Mouse (Mus musculus) right cerebral cortex, adult 18-20 months (tissue): Measurements from ENCODE around the gene Mpp6.

Source experiments
- DNase-seq: peaks from one replicate; pipeline ENCODE4 v3.0.0; 2022; ENCODE audit warnings: mixed read lengths

The Mpp6 gene

DNA sequence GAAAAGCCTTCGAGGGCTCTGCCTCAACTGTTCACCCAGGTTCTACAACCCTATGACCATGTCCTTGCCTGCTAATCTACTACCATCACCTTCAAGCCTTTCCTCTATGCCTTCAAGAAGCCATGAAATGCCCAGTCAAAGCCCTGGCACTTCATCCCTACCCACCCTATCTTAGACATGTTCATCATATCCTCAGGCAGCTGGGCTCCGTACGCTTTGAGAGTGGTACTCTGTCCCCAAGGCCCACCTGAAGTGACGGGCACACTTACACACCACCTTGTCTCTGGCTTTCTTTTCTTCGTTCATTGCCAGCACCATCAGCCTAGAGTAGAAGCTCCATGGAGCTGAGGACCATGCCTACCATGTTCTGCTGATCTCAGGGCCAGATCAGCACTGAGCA lies 121.2 kb downstream of the Mpp6 start:
- DNase-seq, result no peak

DNA sequence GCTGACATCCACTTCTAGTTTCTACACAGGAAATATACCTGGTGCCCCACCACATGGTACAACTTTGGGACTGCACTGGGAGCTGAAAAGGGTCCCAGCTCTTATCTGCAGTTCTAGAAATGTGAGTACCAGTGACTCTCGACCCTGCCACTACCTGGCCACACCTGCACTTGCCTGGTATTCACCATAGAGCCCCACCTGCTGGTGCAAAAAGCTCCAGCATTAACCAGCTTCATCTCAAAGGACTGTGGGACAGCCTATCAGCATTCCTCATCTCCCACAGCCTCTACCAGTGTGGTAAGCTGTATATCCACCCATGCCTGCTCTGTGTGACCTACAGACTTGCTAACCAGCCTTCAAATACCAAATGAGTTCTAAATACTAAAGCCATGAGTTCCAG lies 122.9 kb downstream of the Mpp6 start:
- DNase-seq, result no peak

DNA sequence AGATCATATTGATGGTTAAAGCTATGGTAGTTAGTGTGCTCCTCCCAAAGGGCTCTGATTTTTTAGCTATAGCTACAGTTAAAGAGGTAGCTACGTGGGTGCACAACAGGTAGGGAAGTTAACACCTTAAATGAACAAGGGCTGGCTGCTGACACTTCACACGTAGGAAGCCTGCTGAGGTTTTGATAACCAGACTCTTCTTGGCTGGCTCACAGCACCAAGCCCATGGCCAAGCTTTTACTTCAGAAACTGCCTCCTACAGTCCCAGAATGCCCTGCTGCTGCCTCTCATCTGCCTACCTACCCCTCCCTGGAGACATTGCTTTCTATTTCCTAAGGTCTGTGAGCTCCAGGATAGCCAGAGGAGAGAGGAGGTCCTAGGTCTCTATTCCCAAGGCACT lies 127.9 kb downstream of the Mpp6 start:
- no peak for DNase-seq

DNA sequence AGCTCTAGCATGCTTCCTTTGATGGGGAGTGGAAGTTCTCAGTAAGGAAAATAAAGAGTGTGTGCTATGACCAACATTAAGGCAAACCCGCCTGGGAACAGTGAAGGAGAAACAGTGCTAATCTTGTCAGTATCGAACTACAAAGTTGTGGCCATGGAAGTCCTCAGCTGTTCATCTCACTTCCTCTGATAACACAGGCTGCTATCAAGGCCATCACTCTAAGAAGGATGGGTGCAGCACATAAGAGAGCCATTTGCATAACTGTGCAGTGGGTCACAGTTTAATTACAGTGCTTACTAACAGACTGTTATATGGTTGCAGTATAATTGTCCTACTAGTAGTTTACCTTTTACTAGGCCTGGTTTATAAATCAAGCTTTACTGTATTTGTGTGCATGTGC lies 129.9 kb downstream of the Mpp6 start:
- DNase-seq, result no peak

DNA sequence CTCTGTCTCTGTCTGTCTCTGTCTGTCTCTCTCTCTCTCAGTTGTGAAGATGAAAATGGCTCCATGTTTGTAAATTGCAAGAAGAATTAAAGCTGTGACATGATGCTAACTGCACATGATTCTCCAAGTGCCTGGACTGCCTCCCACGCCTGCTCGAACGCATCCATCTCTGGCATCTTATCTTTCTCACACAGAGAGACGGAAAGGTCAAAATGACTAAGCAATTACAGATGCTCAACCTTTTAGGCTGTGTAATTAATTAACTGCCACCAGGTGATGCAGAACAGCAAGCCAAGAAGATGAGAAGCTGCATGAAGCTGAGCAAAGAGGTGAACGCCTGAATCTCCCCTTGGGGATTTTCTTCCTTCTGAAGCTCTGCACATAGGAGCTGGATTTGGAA lies 130.4 kb downstream of the Mpp6 start:
- DNase-seq, result no peak

DNA sequence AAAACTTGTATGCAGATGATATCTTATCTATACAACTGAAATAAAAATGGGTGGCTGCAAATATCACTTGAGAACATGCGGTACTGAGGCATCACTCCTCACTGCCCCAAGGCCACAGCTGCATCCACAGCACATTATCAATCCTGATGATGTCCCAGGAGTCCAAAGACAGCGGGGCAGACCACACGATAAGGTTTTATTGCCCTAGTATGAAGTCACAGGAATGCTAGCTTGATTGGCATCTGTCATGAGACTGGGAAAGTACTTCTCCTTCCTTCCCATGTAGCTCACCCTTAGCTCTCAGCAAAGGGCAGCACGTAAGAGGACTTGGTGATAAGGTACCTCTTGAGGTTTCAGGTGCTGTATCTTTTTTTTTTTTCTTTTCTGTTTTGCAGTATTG lies 134.1 kb downstream of the Mpp6 start:
- DNase-seq, result no peak

DNA sequence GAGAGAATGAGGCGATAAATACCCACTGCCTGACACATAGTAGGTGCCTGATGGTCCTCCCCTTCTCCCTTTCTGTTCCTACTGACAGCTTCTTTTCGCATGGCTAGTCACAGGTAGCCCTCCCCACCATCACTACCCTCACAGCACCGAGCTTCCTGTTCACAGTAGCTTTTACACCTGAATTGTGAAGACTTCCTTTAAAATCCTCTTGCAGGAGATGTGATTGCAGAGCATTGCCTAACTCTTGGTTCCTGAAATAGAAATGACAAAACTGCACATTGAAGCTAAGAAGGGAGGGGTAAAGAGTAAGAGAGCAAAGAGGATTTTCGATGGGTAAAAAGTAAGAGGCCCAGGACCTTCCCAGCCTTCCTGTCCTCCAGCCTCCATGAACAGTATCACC lies 134.9 kb downstream of the Mpp6 start:
- DNase-seq, result no peak

DNA sequence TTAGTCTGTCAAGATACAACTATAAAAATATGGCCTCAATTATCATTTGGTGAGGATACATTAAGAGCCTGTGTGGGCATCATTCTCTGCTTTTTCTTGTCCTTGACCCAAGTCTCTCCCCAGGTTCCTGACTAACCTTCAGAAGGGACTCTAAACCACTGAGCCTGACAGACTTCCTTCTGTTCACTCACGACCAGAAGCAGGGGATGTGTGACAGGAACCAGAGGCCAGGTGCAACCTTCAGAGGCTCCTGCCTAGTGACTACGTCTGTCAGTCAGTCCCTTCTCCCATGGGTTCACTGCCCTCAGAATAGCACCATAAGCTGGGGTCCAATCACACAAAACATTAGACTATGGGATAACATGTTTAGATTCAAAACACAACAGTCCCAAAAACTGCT lies 137.3 kb downstream of the Mpp6 start:
- DNase-seq, result no peak

DNA sequence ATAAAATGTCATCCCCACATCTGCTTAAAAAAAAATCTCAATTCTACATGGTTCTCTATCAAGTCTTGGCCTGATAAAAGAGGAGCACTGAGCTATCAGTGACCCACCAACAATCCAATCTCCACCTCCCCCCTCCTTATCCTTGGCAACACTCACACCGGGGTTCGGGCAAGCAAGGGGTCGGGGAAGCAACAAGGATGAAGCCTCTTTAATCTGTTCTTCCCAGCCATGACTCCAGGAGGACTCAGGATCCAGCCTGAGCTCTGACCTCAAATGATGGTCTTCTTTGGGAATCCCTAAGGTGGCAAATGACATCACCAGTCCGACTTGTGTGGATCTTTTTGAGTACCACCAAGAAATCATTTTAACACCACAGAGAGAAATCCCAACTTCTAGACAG lies 137.8 kb downstream of the Mpp6 start:
- DNase-seq, result no peak
